Mouse (Mus musculus) bone marrow macrophage, adult 2 months (primary cell): Measurements from ENCODE around the gene Zfp867.

Experiments
- CTCF ChIP-seq: IDR thresholded peaks from 2 replicates; pipeline ENCODE4 v1.5.1; 2012; ENCODE audit warnings: low read depth, mild to moderate bottlenecking, low read length, moderate library complexity
- POLR2A ChIP-seq: IDR thresholded peaks from 2 replicates; pipeline ENCODE4 v1.6.1; 2012; ENCODE audit warnings: mild to moderate bottlenecking, low read depth, low read length, borderline replicate concordance

GRCm38 (mm10) chr11:59450230-59450771 lies 22.0 kb downstream of the Zfp867 start:
- no peak for TF ChIP-seq CTCF
- no peak for TF ChIP-seq POLR2A
